Mouse (Mus musculus) bone marrow, adult 2 months (tissue): ENCODE measurements around the gene Ccn6.
"Not testable (repeated sequence)": the region's sequence is repeated elsewhere in the genome, so short reads cannot be mapped to it uniquely, and the experiment has no call there.

Experiments used
- CTCF ChIP-seq: fragments of 200-500 bp; IDR thresholded peaks from 2 replicates; pipeline ENCODE4 v1.5.1; 2011; ENCODE audit warnings: low read length, control low read depth; ENCODE audit not compliant: control insufficient read depth, insufficient read depth
- POLR2A ChIP-seq: fragments of 200-500 bp; IDR thresholded peaks from 2 replicates; pipeline ENCODE4 v1.6.1; 2011; ENCODE audit warnings: low read depth, mild to moderate bottlenecking, control low read depth, low read length, borderline replicate concordance; ENCODE audit not compliant: control insufficient read depth

DNA sequence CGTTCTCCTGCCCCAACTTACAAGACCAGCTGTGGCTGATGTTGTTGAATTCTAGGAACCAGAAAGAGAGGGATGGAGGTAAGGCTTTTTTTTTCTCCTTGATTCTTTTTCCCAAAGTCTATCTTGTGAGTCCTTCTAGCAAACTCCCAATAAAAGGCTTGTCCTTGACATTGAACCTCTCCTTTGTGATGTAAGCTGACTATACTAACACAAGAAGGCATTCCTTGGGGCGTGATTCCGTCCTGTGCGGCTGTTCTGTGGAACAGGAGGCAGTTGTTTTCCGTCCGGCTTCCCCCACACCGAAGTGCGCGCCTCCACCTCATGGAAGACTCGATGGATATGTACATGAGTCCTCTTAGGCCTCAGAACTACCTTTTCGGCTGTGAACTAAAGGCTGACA is 34.6 kb upstream of the Ccn6 start:
- not testable (repeated sequence) for TF ChIP-seq POLR2A, CTCF
